Mouse (Mus musculus) kidney, embryonic 14.5 days (tissue): ENCODE measurements around the gene Uggt2. TPM values are rescaled to one million over a fixed set of nuclear protein-coding genes. Genes with fewer than 3 reads are reported as not detected.

Source experiments
- ATAC-seq: fragments of 200-750 bp; cut with Nextera tagmentation; 2 replicates; pipeline ENCODE4 v1.8.0; 2017; ENCODE audit warnings: moderate number of reproducible peaks, mild to moderate bottlenecking, moderate TSS enrichment, moderate library complexity; ENCODE audit not compliant: low FRiP score, low TSS enrichment
- H3K27ac ChIP-seq: fragments of 300-500 bp; sonication (generic); 2 replicates; pipeline ENCODE4 v1.5.1; 2014; ENCODE audit warnings: low read depth, mild to moderate bottlenecking, low read length, moderate library complexity, mixed read lengths
- H3K27me3 ChIP-seq: fragments of 300-500 bp; sonication (generic); 2 replicates; pipeline ENCODE4 v1.6.1; 2014; ENCODE audit warnings: mild to moderate bottlenecking, low read length; ENCODE audit not compliant: control insufficient read depth, insufficient read depth
- H3K36me3 ChIP-seq: fragments of 300-500 bp; sonication (generic); 2 replicates; pipeline ENCODE4 v1.6.1; 2014; ENCODE audit warnings: low read length, mixed read lengths; ENCODE audit not compliant: control insufficient read depth, insufficient read depth
- H3K4me1 ChIP-seq: fragments of 300-500 bp; sonication (generic); 2 replicates; pipeline ENCODE4 v1.6.1; 2014; ENCODE audit warnings: low read length, mixed read lengths; ENCODE audit not compliant: control insufficient read depth, insufficient read depth
- H3K4me2 ChIP-seq: fragments of 300-500 bp; sonication (generic); replicated peaks from 2 replicates; pipeline ENCODE4 v1.6.1; 2014; ENCODE audit warnings: low read depth, mild to moderate bottlenecking, low read length
- H3K4me3 ChIP-seq: fragments of 300-500 bp; sonication (generic); 2 replicates; pipeline ENCODE4 v1.5.1; 2014; ENCODE audit warnings: mild to moderate bottlenecking, low read length
- H3K9ac ChIP-seq: fragments of 300-500 bp; sonication (generic); 2 replicates; pipeline ENCODE4 v1.6.1; 2014; ENCODE audit warnings: low read depth, mild to moderate bottlenecking, low read length, moderate library complexity
- H3K9me3 ChIP-seq: fragments of 300-500 bp; sonication (generic); 2 replicates; pipeline ENCODE4 v1.6.1; 2016; ENCODE audit warnings: low read length; ENCODE audit not compliant: control insufficient read depth
- WGBS: fragments of 180-500 bp; shearing (Covaris S2); extraction: QIAGEN DNeasy Blood & Tissue Kit; methylation state at CpG from one replicate; pipeline ENCODE4 v1.1.7; 2014; 5-methylcytosine and 5-hydroxymethylcytosine counted together
- polyA plus RNA-seq: library from polyadenylated mRNA; unstranded; fragments of >200 nt; fragmentation: Nextera tagmentation; extraction: Ambion mirVana; gene quantifications from 2 replicates; pipeline ENCODE4 v1.2.1, GENCODE M21; 2014

Gene Uggt2
- polyA plus RNA-seq, 1 experiment from 2014 or later, result 18.1 TPM

DNA sequence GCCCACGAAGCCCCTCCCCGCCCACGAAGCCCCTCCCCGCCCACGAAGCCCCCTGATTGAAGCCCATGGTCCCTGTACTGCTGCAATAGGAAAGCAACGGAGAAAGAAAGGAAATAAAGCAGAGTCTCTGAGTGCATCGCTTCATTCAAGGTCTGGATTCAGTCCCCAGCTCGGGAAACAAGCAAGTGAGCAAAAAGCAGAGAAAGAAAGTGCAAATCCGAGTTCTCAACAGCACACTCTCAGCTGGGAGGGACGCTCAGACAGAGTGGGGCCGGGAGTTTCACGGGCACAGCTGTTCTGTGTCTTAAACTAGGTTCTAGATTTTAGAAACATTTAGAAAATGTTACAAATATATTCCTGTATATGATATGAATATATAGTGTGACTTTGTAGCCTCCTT, 24.4 kb upstream of the Uggt2 start:
- Histone ChIP-seq H3K9me3 (no peaks in the 10 kb centered on the region), H3K4me3 (peak overlapping the region; percentile 33), H3K27ac (no peak overlapping the region; the same call in 1 of the 2 replicates), H3K27me3 (no peaks in the 10 kb centered on the region), H3K9ac (peak overlapping the region; percentile 45; the same call in 1 of the 2 replicates), H3K36me3 (no peaks in the 10 kb centered on the region), H3K4me1 (no peaks in the 10 kb centered on the region), H3K4me2 (peak overlapping the region; percentile 53)
- 6% methylated on average over 12 of the region's 12 CpGs for WGBS
- peak; percentile 70; the same call in 1 of the 2 replicates for ATAC-seq

DNA sequence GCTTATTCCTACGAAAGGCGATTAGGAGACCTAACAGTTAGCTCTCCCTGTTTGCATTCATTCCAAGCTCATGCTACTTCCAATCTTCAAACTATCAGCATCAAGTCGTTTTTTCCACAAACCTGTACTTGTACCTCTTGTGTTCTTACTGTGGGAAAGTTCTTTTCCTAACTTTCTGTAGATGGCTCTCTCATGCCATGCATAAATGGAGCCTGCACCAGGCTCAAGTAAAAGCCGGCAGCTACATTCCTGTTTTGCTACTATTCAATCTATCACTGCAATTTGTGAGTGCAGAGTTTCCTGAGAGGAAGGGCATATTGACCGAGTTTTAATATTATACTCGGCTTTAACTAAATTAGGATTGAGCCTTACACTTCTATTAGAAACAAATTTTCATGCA, 13.3 kb upstream of the Uggt2 start:
- no peaks in the 10 kb centered on the region for H3K9me3 ChIP-seq
- no peak for ATAC-seq
- 71% methylated on average over 6 of the region's 6 CpGs for WGBS
- no peak overlapping the region for H3K9ac ChIP-seq
- no peaks in the 10 kb centered on the region for H3K27me3 ChIP-seq
- no peaks in the 10 kb centered on the region for H3K36me3 ChIP-seq
- H3K4me3 ChIP-seq, result no peak overlapping the region
- H3K4me1 ChIP-seq, result no peaks in the 10 kb centered on the region
- H3K27ac ChIP-seq, result no peak overlapping the region
- no peak overlapping the region for H3K4me2 ChIP-seq

DNA sequence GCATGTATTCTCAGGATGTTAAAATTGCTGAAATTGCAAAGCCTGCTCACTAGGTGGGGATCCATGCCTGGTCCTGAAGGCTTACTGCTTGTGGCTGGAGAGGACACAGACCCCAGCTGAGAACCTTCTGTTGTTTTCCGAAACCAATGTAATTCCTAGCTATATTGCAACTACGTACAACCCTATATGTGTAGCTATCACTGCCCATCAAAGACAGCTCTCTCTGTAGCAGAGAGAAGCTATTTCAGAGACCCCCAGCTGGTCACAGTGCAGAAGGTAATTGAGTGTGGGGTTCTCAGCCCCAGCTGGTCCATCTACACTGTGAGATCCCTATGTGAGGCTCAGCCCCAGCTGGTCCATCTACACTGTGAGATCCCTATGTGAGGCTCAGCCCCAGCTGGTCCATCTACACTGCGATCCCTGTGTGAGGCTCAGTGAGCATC, 10.6 kb upstream of the Uggt2 start:
- no peak for ATAC-seq
- Histone ChIP-seq H3K4me3 (no peak overlapping the region), H3K27me3 (no peaks in the 10 kb centered on the region), H3K9me3 (no peaks in the 10 kb centered on the region), H3K9ac (no peak overlapping the region), H3K4me1 (no peaks in the 10 kb centered on the region), H3K4me2 (no peak overlapping the region), H3K36me3 (no peaks in the 10 kb centered on the region), H3K27ac (no peak overlapping the region)
- 87% methylated on average over 3 of the region's 3 CpGs for WGBS

DNA sequence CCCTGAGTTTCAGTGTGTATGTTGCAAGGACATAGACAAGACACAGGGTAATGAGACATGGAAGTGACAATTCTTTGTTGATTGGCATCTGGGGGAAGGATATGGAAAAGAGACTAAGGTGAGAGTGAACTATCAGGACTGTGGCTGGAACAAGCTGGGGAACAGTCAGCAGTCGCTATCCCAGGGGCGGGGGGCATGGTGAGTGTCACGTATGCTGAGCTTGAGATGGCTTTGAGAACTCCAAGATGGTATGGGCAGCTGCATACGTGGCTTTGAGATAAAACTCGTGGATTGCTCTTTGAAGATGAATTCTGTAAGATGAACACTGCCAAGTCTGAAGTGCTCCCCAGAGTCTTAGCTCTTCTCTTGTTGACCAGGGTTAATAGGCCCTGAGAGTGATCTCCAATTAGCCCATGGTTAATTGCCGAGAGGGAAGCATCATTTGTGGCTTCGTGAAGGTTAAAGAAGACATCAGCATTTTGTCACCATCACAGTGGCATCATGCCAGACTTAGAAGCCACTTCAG, 9.6 kb upstream of the Uggt2 start:
- Histone ChIP-seq H3K9me3 (no peaks in the 10 kb centered on the region), H3K27ac (no peak overlapping the region), H3K27me3 (no peaks in the 10 kb centered on the region), H3K36me3 (no peaks in the 10 kb centered on the region), H3K4me3 (no peak overlapping the region), H3K4me1 (no peaks in the 10 kb centered on the region), H3K9ac (no peak overlapping the region), H3K4me2 (no peak overlapping the region)
- ATAC-seq, result no peak
- 70% methylated on average over 7 of the region's 7 CpGs for WGBS

DNA sequence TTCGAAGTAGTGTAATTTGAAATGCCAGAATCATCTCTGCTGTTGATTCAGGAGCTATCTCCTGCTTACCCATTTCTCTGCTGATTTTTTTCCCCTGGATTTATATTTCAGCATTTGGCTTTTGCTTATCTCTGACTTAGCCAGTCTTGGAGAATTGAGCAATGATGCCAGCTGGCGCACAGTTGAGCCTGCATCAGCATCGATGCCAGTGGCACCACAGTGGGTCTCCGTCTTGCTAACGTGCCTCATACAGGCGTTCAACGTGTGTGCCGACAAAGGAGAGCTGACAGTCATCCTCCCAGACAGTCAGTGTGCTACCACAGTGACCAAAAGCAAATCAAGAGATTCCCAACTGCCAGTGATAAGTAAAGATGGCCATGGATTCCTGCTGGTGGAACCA, 8.4 kb upstream of the Uggt2 start:
- no peaks in the 10 kb centered on the region for H3K36me3 ChIP-seq
- ATAC-seq, result no peak
- 97% methylated on average over 8 of the region's 8 CpGs for WGBS
- no peak overlapping the region for H3K27ac ChIP-seq
- no peaks in the 10 kb centered on the region for H3K27me3 ChIP-seq
- no peak overlapping the region for H3K4me3 ChIP-seq
- no peak overlapping the region for H3K4me2 ChIP-seq
- H3K9ac ChIP-seq, result no peak overlapping the region
- no peaks in the 10 kb centered on the region for H3K4me1 ChIP-seq
- H3K9me3 ChIP-seq, result no peaks in the 10 kb centered on the region

DNA sequence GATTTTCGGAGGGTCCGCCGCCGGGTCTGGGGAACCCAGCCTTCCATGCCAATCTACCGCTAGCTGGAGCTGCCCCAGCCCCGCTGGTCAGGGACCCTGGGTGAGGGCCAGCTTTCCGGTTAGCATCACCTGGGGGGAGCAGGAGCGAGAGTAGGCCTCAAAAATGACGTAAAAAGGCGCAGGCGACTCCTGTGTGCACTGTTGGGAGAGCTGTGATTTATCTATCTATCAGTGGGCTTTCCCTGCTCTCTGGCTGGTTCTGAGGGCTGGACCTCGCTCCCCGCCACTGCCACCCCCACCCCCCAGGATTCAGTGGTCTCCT, 301 bp upstream of the Uggt2 start:
- H3K4me2 ChIP-seq, result peak overlapping the region; percentile 87
- H3K4me1 ChIP-seq, result peaks cover 10% of the 10 kb centered on the region; the same call in 1 of the 2 replicates
- no peaks in the 10 kb centered on the region for H3K36me3 ChIP-seq
- H3K9me3 ChIP-seq, result no peaks in the 10 kb centered on the region
- peak overlapping the region; percentile 87 for H3K4me3 ChIP-seq
- peak overlapping the region; percentile 59 for H3K27ac ChIP-seq
- WGBS, result 2% methylated on average over 13 of the region's 13 CpGs
- ATAC-seq, result peak; percentile 86; the same call in 1 of the 2 replicates
- no peaks in the 10 kb centered on the region for H3K27me3 ChIP-seq
- peak overlapping the region; percentile 86 for H3K9ac ChIP-seq

DNA sequence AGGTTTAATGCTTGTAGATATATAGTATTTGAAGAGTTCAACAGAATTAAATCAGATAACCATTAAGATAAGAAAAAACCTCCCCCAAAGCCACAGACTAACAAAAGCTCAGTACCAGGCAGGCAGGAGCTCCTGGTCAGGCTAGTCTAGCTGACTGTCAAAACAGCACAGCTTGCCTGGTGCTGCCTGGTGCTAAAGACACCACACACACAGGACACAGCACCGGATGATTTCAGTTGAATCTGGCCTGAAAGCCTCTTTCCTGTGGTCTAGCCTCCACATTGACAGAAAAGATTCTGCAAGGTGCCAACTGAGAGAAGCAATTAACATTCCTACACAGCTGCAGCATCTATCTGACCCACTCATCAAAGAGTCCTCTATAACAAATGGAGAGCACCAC, 37.4 kb downstream of the Uggt2 start:
- Histone ChIP-seq H3K4me1 (no peaks in the 10 kb centered on the region), H3K9ac (no peak overlapping the region), H3K4me2 (no peak overlapping the region), H3K36me3 (peaks cover 18% of the 10 kb centered on the region; the same call in 1 of the 2 replicates), H3K4me3 (no peak overlapping the region), H3K9me3 (no peaks in the 10 kb centered on the region), H3K27ac (no peak overlapping the region), H3K27me3 (no peaks in the 10 kb centered on the region)
- ATAC-seq, result no peak
- WGBS, result 71% methylated on average over 1 of the region's 1 CpGs

DNA sequence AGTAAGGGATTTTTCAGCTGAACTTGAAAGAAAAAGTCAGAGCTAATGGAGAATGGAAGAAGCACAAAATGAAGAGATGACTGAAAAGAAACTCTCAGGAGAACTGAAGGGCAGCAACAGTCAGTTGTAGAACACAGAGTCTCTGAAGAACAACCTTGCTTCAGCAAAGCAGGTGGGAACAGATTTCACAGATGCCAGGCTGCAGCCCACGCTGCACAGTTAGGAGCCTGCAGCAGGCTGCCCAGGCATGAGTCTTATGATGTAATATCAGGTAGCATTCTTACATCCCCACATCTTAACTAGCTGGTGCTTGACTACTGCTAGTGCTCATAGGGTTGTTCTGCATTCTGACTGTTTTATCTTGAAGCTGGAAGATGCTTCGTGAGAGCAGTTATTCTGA, 38.5 kb downstream of the Uggt2 start:
- H3K27ac ChIP-seq, result no peak overlapping the region
- H3K27me3 ChIP-seq, result no peaks in the 10 kb centered on the region
- H3K4me1 ChIP-seq, result no peaks in the 10 kb centered on the region
- H3K9ac ChIP-seq, result no peak overlapping the region
- no peak overlapping the region for H3K4me2 ChIP-seq
- no peak for ATAC-seq
- no peaks in the 10 kb centered on the region for H3K9me3 ChIP-seq
- WGBS, result 95% methylated on average over 2 of the region's 2 CpGs
- H3K4me3 ChIP-seq, result no peak overlapping the region
- peaks cover 18% of the 10 kb centered on the region; the same call in 1 of the 2 replicates for H3K36me3 ChIP-seq

DNA sequence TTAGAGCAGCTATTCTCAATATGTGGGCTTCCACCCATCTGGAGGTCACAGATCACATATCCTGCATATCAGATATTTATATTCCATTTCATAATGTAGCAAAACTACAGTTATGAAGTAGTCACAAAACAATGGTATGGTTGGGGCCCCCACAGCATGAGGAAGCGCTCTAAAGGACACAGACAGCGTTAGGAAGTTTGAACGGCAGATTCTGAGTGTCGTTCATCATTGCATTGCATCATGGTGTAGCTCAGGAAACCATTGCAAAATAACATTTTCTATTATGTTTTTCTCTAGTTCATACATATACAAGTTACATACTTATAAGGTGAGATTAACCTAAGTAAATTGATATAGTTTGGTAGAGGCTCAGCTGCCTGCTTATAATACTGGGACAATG, 42.2 kb downstream of the Uggt2 start:
- Histone ChIP-seq H3K27ac (no peak overlapping the region), H3K27me3 (no peaks in the 10 kb centered on the region), H3K9me3 (no peaks in the 10 kb centered on the region), H3K4me2 (no peak overlapping the region), H3K9ac (no peak overlapping the region), H3K36me3 (peaks cover 25% of the 10 kb centered on the region; the same call in 1 of the 2 replicates), H3K4me3 (no peak overlapping the region), H3K4me1 (no peaks in the 10 kb centered on the region)
- no peak for ATAC-seq
- WGBS, result 91% methylated on average over 4 of the region's 4 CpGs
